Mouse (Mus musculus) liver, adult 2 months (tissue): Measurements from ENCODE around the gene Wipf3.

Experiments
- CTCF ChIP-seq: fragments of 200-500 bp; IDR thresholded peaks from 2 replicates; pipeline ENCODE4 v1.5.1; 2011; ENCODE audit warnings: low read depth, low read length, control low read depth
- POLR2A ChIP-seq: fragments of 200-500 bp; IDR thresholded peaks from 2 replicates; pipeline ENCODE4 v1.6.1; 2011; ENCODE audit warnings: low read length, control low read depth; ENCODE audit not compliant: insufficient read depth; ENCODE audit errors: extremely low read depth

DNA sequence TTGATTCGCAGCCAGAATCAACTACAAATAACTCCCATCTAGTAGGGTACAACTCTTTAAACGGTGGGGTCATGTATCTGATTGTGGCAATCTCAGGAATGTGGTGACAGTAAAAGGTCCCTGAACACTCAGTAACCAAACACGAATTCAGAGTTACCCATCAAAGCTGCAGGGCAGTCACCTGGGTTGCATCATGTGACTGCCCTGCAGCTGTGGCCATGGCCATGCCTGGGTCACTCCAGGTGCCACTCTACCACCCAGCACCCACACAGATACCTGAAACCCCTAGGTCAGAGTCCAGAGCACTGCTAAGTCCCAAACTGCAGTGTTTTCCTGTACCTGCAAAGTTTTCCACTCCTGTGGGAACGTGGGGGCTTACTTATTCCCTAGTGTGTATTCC, 9.1 kb downstream of the Wipf3 start:
- TF ChIP-seq POLR2A (no peak), CTCF (no peak)
